Mouse (Mus musculus): ENCODE measurements around the gene Rab35.
A peak's percentile ranks its signal among the peaks of the same experiment; 100 is the strongest.

Rab35 gene

GRCm38 (mm10) chr5:115631505-115632357 is at the start of gene Rab35:
Gene Rab35 (plus strand): TSS chr5:115631908.
- DNase-seq, result peak; percentile 95

GRCm38 (mm10) chr5:115585616-115586015 is 46.1 kb upstream of the Rab35 start:
- no peak for DNase-seq

- DNase-seq, result no peak
Measured at GRCm38 (mm10) chr5:115586166-115586565, 45.5 kb upstream of the Rab35 start.

GRCm38 (mm10) chr5:115586780-115587179 is 44.9 kb upstream of the Rab35 start:
- DNase-seq, result no peak

GRCm38 (mm10) chr5:115591028-115591427 is 40.7 kb upstream of the Rab35 start:
- DNase-seq, result no peak

GRCm38 (mm10) chr5:115591506-115591905 is 40.2 kb upstream of the Rab35 start:
- no peak for DNase-seq

- DNase-seq, result no peak
Measured at GRCm38 (mm10) chr5:115603561-115603960, 28.1 kb upstream of the Rab35 start.

GRCm38 (mm10) chr5:115611566-115611965 is 20.1 kb upstream of the Rab35 start:
- no peak for DNase-seq

GRCm38 (mm10) chr5:115613332-115613731 is 18.4 kb upstream of the Rab35 start:
- no peak for DNase-seq

- DNase-seq, result peak; percentile 59
Measured at GRCm38 (mm10) chr5:115614948-115615347, 16.8 kb upstream of the Rab35 start.

- DNase-seq, result no peak
Measured at GRCm38 (mm10) chr5:115619690-115620089, 12.0 kb upstream of the Rab35 start.

- no peak for DNase-seq
Measured at GRCm38 (mm10) chr5:115622686-115623085, 9.0 kb upstream of the Rab35 start.

GRCm38 (mm10) chr5:115623694-115624440 is 7.8 kb upstream of the Rab35 start:
- no peak for DNase-seq

- DNase-seq, result no peak
Measured at GRCm38 (mm10) chr5:115626237-115626886, 5.3 kb upstream of the Rab35 start.

GRCm38 (mm10) chr5:115628083-115628482 is 3.6 kb upstream of the Rab35 start:
- DNase-seq, result no peak

- no peak for DNase-seq
Measured at GRCm38 (mm10) chr5:115629672-115630071, 2.0 kb upstream of the Rab35 start.

- no peak for DNase-seq
Measured at GRCm38 (mm10) chr5:115630291-115630690, 1.4 kb upstream of the Rab35 start.

- DNase-seq, result peak; percentile 22
Measured at GRCm38 (mm10) chr5:115632358-115632714, 628 bp downstream of the Rab35 start.

GRCm38 (mm10) chr5:115633060-115633459 is 1.4 kb downstream of the Rab35 start:
- no peak for DNase-seq

- no peak for DNase-seq
Measured at GRCm38 (mm10) chr5:115634046-115634445, 2.3 kb downstream of the Rab35 start.

- DNase-seq, result no peak
Measured at GRCm38 (mm10) chr5:115635536-115635935, 3.8 kb downstream of the Rab35 start.

GRCm38 (mm10) chr5:115644192-115644591 is 12.5 kb downstream of the Rab35 start:
- DNase-seq, result no peak

- no peak for DNase-seq
Measured at GRCm38 (mm10) chr5:115648876-115649275, 17.2 kb downstream of the Rab35 start.

- no peak for DNase-seq
Measured at GRCm38 (mm10) chr5:115649699-115650098, 18.0 kb downstream of the Rab35 start.
